Mouse (Mus musculus): ENCODE data around the gene Nav3. TPM values are rescaled to one million over a fixed set of nuclear protein-coding genes. Genes with fewer than 3 reads are reported as not detected.
A peak's percentile ranks its signal among the peaks of the same experiment; 100 is the strongest.

Nav3 gene
- polyA plus RNA-seq, 1 experiment from 2014 or later: 27.5 TPM

GRCm38 (mm10) chr10:109926149-109926548, 529.9 kb downstream of the Nav3 start:
- Histone ChIP-seq H3K27ac (replicated peaks) (no peak overlapping the region), H3K9me3 (no peaks in the 10 kb centered on the region), H3K4me3 (no peak overlapping the region), H3K4me2 (no peak overlapping the region), H3K27me3 (no peaks in the 10 kb centered on the region), H3K9ac (no peak overlapping the region), H3K4me1 (replicated peaks) (peaks cover 27% of the 10 kb centered on the region), H3K36me3 (no peaks in the 10 kb centered on the region)
- no peak for ATAC-seq (ENCODE audit: low read depth)
- 72% methylated on average over 3 of the region's 3 CpGs for WGBS

- H3K4me1 ChIP-seq (replicated peaks): peaks cover 26% of the 10 kb centered on the region
- H3K36me3 ChIP-seq: no peaks in the 10 kb centered on the region
- no peak overlapping the region for H3K4me3 ChIP-seq
- ATAC-seq (ENCODE audit: low read depth): no peak
- H3K4me2 ChIP-seq: no peak overlapping the region
- H3K27me3 ChIP-seq: no peaks in the 10 kb centered on the region
- WGBS: 66% methylated on average over 2 of the region's 2 CpGs
- H3K9ac ChIP-seq: no peak overlapping the region
- no peak overlapping the region for H3K27ac ChIP-seq (replicated peaks)
- no peaks in the 10 kb centered on the region for H3K9me3 ChIP-seq
These were observed 531.9 kb downstream of the Nav3 start for GRCm38 (mm10) chr10:109924136-109924535.

- Histone ChIP-seq H3K9me3 (no peaks in the 10 kb centered on the region), H3K36me3 (no peaks in the 10 kb centered on the region), H3K4me1 (replicated peaks) (peaks cover 8% of the 10 kb centered on the region), H3K9ac (0 out of 2 replicates have a peak overlapping the region, but pooled peaks have one; percentile 50), H3K27me3 (no peaks in the 10 kb centered on the region), H3K27ac (replicated peaks) (no peak overlapping the region), H3K4me3 (no peak overlapping the region), H3K4me2 (peak overlapping the region; percentile 33; the same call in 1 of the 2 replicates)
- 0 out of 2 replicates have a peak, but pooled peaks have one; percentile 25 for ATAC-seq (ENCODE audit: low read depth)
- 59% methylated on average over 11 of the region's 11 CpGs for WGBS
These were observed 534.6 kb downstream of the Nav3 start for GRCm38 (mm10) chr10:109921368-109921767.

- Histone ChIP-seq H3K27ac (replicated peaks) (no peak overlapping the region), H3K9me3 (no peaks in the 10 kb centered on the region), H3K9ac (no peak overlapping the region), H3K36me3 (no peaks in the 10 kb centered on the region), H3K4me3 (no peak overlapping the region), H3K4me2 (no peak overlapping the region), H3K4me1 (replicated peaks) (peaks cover 8% of the 10 kb centered on the region), H3K27me3 (no peaks in the 10 kb centered on the region)
- 16% methylated on average over 6 of the region's 6 CpGs for WGBS
- peak; percentile 76 for ATAC-seq (ENCODE audit: low read depth)
These were observed 535.3 kb downstream of the Nav3 start for GRCm38 (mm10) chr10:109920607-109921187.

- Histone ChIP-seq H3K4me2 (no peak overlapping the region), H3K27ac (replicated peaks) (no peak overlapping the region), H3K4me3 (no peak overlapping the region), H3K9ac (no peak overlapping the region), H3K4me1 (replicated peaks) (peaks cover 8% of the 10 kb centered on the region), H3K9me3 (no peaks in the 10 kb centered on the region), H3K36me3 (no peaks in the 10 kb centered on the region), H3K27me3 (no peaks in the 10 kb centered on the region)
- 55% methylated on average over 1 of the region's 1 CpGs for WGBS
- ATAC-seq (ENCODE audit: low read depth): no peak
These were observed 536.5 kb downstream of the Nav3 start for GRCm38 (mm10) chr10:109919515-109919914.

- no peaks in the 10 kb centered on the region for H3K4me1 ChIP-seq (replicated peaks)
- 64% methylated on average over 4 of the region's 4 CpGs for WGBS
These were observed 548.8 kb downstream of the Nav3 start for GRCm38 (mm10) chr10:109907206-109907605.

GRCm38 (mm10) chr10:109906413-109906785, 549.6 kb downstream of the Nav3 start:
- WGBS: 71% methylated on average over 6 of the region's 6 CpGs
- H3K4me3 ChIP-seq: no peak overlapping the region
- no peak for ATAC-seq (ENCODE audit: low read depth)

More at GRCm38 (mm10) chr10:109907206-109907605, 548.8 kb downstream of the Nav3 start:
- Histone ChIP-seq H3K27ac (replicated peaks) (no peak overlapping the region), H3K36me3 (no peaks in the 10 kb centered on the region), H3K9me3 (no peaks in the 10 kb centered on the region), H3K27me3 (no peaks in the 10 kb centered on the region), H3K4me3 (no peak overlapping the region), H3K4me2 (no peak overlapping the region), H3K9ac (no peak overlapping the region)
- no peak for ATAC-seq (ENCODE audit: low read depth)

GRCm38 (mm10) chr10:109905649-109906412, 550.2 kb downstream of the Nav3 start:
- no peaks in the 10 kb centered on the region for H3K36me3 ChIP-seq
- H3K9me3 ChIP-seq: no peaks in the 10 kb centered on the region
- no peak overlapping the region for H3K4me3 ChIP-seq
- no peak for ATAC-seq (ENCODE audit: low read depth)
- H3K4me2 ChIP-seq: no peak overlapping the region
- H3K9ac ChIP-seq: no peak overlapping the region
- H3K27me3 ChIP-seq: no peaks in the 10 kb centered on the region
- no peaks in the 10 kb centered on the region for H3K4me1 ChIP-seq (replicated peaks)
- H3K27ac ChIP-seq (replicated peaks): no peak overlapping the region
- 70% methylated on average over 9 of the region's 9 CpGs for WGBS

More at GRCm38 (mm10) chr10:109906413-109906785, 549.6 kb downstream of the Nav3 start:
- Histone ChIP-seq H3K4me2 (no peak overlapping the region), H3K27me3 (no peaks in the 10 kb centered on the region), H3K4me1 (replicated peaks) (no peaks in the 10 kb centered on the region), H3K9me3 (no peaks in the 10 kb centered on the region), H3K36me3 (no peaks in the 10 kb centered on the region), H3K9ac (no peak overlapping the region), H3K27ac (replicated peaks) (no peak overlapping the region)

GRCm38 (mm10) chr10:109904841-109905240, 551.2 kb downstream of the Nav3 start:
- no peak for ATAC-seq (ENCODE audit: low read depth)
- Histone ChIP-seq H3K9ac (no peak overlapping the region), H3K27me3 (no peaks in the 10 kb centered on the region), H3K36me3 (no peaks in the 10 kb centered on the region), H3K27ac (replicated peaks) (no peak overlapping the region), H3K4me1 (replicated peaks) (no peaks in the 10 kb centered on the region), H3K4me2 (no peak overlapping the region), H3K4me3 (no peak overlapping the region), H3K9me3 (no peaks in the 10 kb centered on the region)
- WGBS: 81% methylated on average over 1 of the region's 1 CpGs

GRCm38 (mm10) chr10:109903701-109904555, 552.1 kb downstream of the Nav3 start:
- no peaks in the 10 kb centered on the region for H3K36me3 ChIP-seq
- H3K27me3 ChIP-seq: no peaks in the 10 kb centered on the region
- H3K4me3 ChIP-seq: no peak overlapping the region
- no peak overlapping the region for H3K27ac ChIP-seq (replicated peaks)
- H3K9me3 ChIP-seq: no peaks in the 10 kb centered on the region
- WGBS: 75% methylated on average over 17 of the region's 17 CpGs
- H3K4me1 ChIP-seq (replicated peaks): no peaks in the 10 kb centered on the region
- no peak overlapping the region for H3K4me2 ChIP-seq
- no peak for ATAC-seq (ENCODE audit: low read depth)
- no peak overlapping the region for H3K9ac ChIP-seq

- WGBS: 89% methylated on average over 4 of the region's 4 CpGs
These were observed 552.8 kb downstream of the Nav3 start for GRCm38 (mm10) chr10:109903241-109903640.

GRCm38 (mm10) chr10:109889171-109889475, 566.9 kb downstream of the Nav3 start:
- Histone ChIP-seq H3K4me1 (replicated peaks) (peaks cover 11% of the 10 kb centered on the region), H3K4me3 (no peak overlapping the region), H3K27ac (replicated peaks) (peak overlapping the region; percentile 77), H3K4me2 (peak overlapping the region; percentile 15; the same call in 1 of the 2 replicates), H3K9me3 (no peaks in the 10 kb centered on the region), H3K9ac (no peak overlapping the region), H3K27me3 (no peaks in the 10 kb centered on the region), H3K36me3 (no peaks in the 10 kb centered on the region)
- 51% methylated on average over 3 of the region's 3 CpGs for WGBS
- ATAC-seq (ENCODE audit: low read depth): peak; percentile 75; the same call in 1 of the 2 replicates

More at GRCm38 (mm10) chr10:109903241-109903640, 552.8 kb downstream of the Nav3 start:
- no peaks in the 10 kb centered on the region for H3K9me3 ChIP-seq
- H3K4me2 ChIP-seq: no peak overlapping the region
- H3K9ac ChIP-seq: no peak overlapping the region
- ATAC-seq (ENCODE audit: low read depth): no peak
- no peaks in the 10 kb centered on the region for H3K4me1 ChIP-seq (replicated peaks)
- H3K36me3 ChIP-seq: no peaks in the 10 kb centered on the region
- no peak overlapping the region for H3K27ac ChIP-seq (replicated peaks)
- H3K27me3 ChIP-seq: no peaks in the 10 kb centered on the region
- H3K4me3 ChIP-seq: no peak overlapping the region
